Mouse (Mus musculus) ES-E14 (cell line): Measurements from ENCODE around the gene Baz2a. TPM values are rescaled to one million over a fixed set of nuclear protein-coding genes. Genes with fewer than 3 reads are reported as not detected.
"Not testable (repeated sequence)": the region's sequence is repeated elsewhere in the genome, so short reads cannot be mapped to it uniquely, and the experiment has no call there.

Experiments used
- DNase-seq: peaks from one replicate; pipeline ENCODE4 v3.0.0-alpha.2; 2013; ENCODE audit warnings: low read depth, low spot score
- H3K27ac ChIP-seq: 2 replicates; pipeline ENCODE4 v1.5.1; 2012; ENCODE audit warnings: low read depth, mild to moderate bottlenecking, low read length, moderate library complexity, mixed read lengths; ENCODE audit not compliant: poor library complexity, insufficient read depth, severe bottlenecking
- H3K36me3 ChIP-seq: 2 replicates; pipeline ENCODE4 v1.6.1; 2012; ENCODE audit warnings: mild to moderate bottlenecking, low read length, moderate library complexity, mixed read lengths; ENCODE audit not compliant: control insufficient read depth, poor library complexity, insufficient read depth, severe bottlenecking
- H3K4me1 ChIP-seq, 2 experiments: fragments of 150-350 bp in 1 of 2; sonication (generic) in 1 of 2; 2 replicates each; pipeline ENCODE4 v1.6.1; 2012; ENCODE audit warnings: low read length in 2 of 2, mild to moderate bottlenecking in 1 of 2, mixed read lengths in 1 of 2; ENCODE audit not compliant: control insufficient read depth in 2 of 2, insufficient read depth in 2 of 2, poor library complexity in 1 of 2
- H3K4me3 ChIP-seq, 2 experiments: fragments of 150-350 bp in 1 of 2; sonication (generic) in 1 of 2; 2 replicates each; pipeline ENCODE4 v1.5.1; 2012; ENCODE audit warnings: low read length in 2 of 2, low read depth in 1 of 2, mild to moderate bottlenecking in 1 of 2, mixed read lengths in 1 of 2; ENCODE audit not compliant: insufficient read depth in 1 of 2, poor library complexity in 1 of 2, severe bottlenecking in 1 of 2
- H3K9ac ChIP-seq: 2 replicates; pipeline ENCODE4 v1.6.1; 2012; ENCODE audit warnings: low read depth, mild to moderate bottlenecking, low read length, mixed read lengths; ENCODE audit not compliant: poor library complexity, insufficient read depth, severe bottlenecking
- H3K9me3 ChIP-seq: fragments of 150-350 bp; sonication (generic); 2 replicates; pipeline ENCODE4 v1.6.1; 2012; ENCODE audit warnings: low read depth, mild to moderate bottlenecking, low read length; ENCODE audit not compliant: control insufficient read depth, insufficient read depth
- CHD2 ChIP-seq: IDR thresholded peaks from 2 replicates; pipeline ENCODE4 v1.6.1; 2014; ENCODE audit warnings: mild to moderate bottlenecking, low read depth, low read length, inconsistent platforms
- HCFC1 ChIP-seq: IDR thresholded peaks from 2 replicates; pipeline ENCODE4 v1.6.1; 2012; ENCODE audit warnings: low read length, inconsistent platforms, borderline replicate concordance; ENCODE audit not compliant: insufficient read depth
- MAFK ChIP-seq: IDR thresholded peaks from 2 replicates; pipeline ENCODE4 v1.6.1; 2014; ENCODE audit warnings: mild to moderate bottlenecking, low read depth, low read length, inconsistent platforms; ENCODE audit not compliant: insufficient read depth
- ZC3H11A ChIP-seq: IDR thresholded peaks from 2 replicates; pipeline ENCODE4 v1.6.1; 2012; ENCODE audit warnings: low read depth, mild to moderate bottlenecking, inconsistent platforms, low read length, borderline replicate concordance
- ZNF384 ChIP-seq: IDR thresholded peaks from 2 replicates; pipeline ENCODE4 v1.6.1; 2012; ENCODE audit warnings: low read depth, low read length, inconsistent platforms
- in situ Hi-C, 2 experiments: fragments of 600-800 bp; cut with MboI; formaldehyde crosslinking; loops; one replicate each; pipeline ENCODE4 v1.15.1; 2025; ENCODE audit warnings: low sequenced_read_pairs in 2 of 2, inconsistent platforms in 1 of 2; ENCODE audit not compliant: unreplicated experiment in 2 of 2
- total RNA-seq: library from RNA; depleted of rRNA; stranded (reverse); fragments of 300-350 nt; gene quantifications from 2 replicates; pipeline ENCODE4 v1.2.3, GENCODE M21; 2012

Gene Baz2a
- total RNA-seq, 1 experiment: 42.8 TPM

- Histone ChIP-seq H3K9me3 (no peaks in the 10 kb centered on the region), H3K36me3 (peaks cover 4% of the 10 kb centered on the region), H3K9ac (no peak overlapping the region), H3K4me3 (no peak overlapping the region), H3K4me1 (peaks cover 6% of the 10 kb centered on the region in 2 experiments; a peak in 3 of 4 replicates), H3K27ac (no peak overlapping the region)
- no peak for TF ChIP-seq ZNF384
- no peak for TF ChIP-seq MAFK
- no peak for TF ChIP-seq HCFC1
- no peak for TF ChIP-seq CHD2
- no peak for TF ChIP-seq ZC3H11A
- in situ Hi-C loops: no loop called here
- DNase-seq: no peak
These were observed 62.6 kb downstream of the Baz2a start for GRCm38 (mm10) chr10:128153978-128154377.

GRCm38 (mm10) chr10:128165726-128166125 lies 74.3 kb downstream of the Baz2a start:
- H3K9ac ChIP-seq, H3K4me1 ChIP-seq, H3K27ac ChIP-seq, H3K36me3 ChIP-seq, DNase-seq, in situ Hi-C loops, H3K4me3 ChIP-seq, H3K9me3 ChIP-seq: not testable (repeated sequence)

- no peak overlapping the region for H3K9ac ChIP-seq
- peaks cover 2% of the 10 kb centered on the region in 2 experiments; a peak in 3 of 4 replicates for H3K4me1 ChIP-seq
- no peak overlapping the region for H3K27ac ChIP-seq
- no peaks in the 10 kb centered on the region for H3K36me3 ChIP-seq
- in situ Hi-C loops: no loop called here
- no peaks in the 10 kb centered on the region for H3K9me3 ChIP-seq
- no peak for DNase-seq
- no peak overlapping the region for H3K4me3 ChIP-seq
- TF ChIP-seq HCFC1: no peak
- TF ChIP-seq ZC3H11A: no peak
- no peak for TF ChIP-seq ZNF384
- TF ChIP-seq MAFK: no peak
- TF ChIP-seq CHD2: no peak
These were observed 75.7 kb downstream of the Baz2a start for GRCm38 (mm10) chr10:128167091-128167490.

DNA sequence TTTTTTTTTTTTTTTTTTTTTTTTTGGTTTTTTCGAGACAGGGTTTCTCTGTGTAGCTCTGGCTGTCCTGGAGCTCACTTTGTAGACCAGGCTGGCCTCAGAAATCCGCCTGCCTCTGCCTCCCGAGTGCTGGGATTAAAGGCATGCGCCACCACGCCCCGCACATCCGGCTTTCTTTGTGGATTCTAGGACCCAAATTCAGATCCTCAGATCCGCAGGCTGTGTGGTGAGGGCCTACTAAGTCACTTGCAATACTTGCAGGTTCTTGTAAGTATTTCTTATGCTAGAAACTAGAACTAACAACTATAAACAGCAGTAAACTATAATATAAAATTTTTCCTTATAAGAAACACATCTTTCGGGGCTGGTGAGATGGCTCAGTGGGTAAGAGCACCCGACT lies 80.0 kb downstream of the Baz2a start:
- H3K9ac ChIP-seq, DNase-seq, in situ Hi-C loops, H3K36me3 ChIP-seq, H3K4me3 ChIP-seq, H3K9me3 ChIP-seq: not testable (repeated sequence)
- peaks cover 2 to 10% of the 10 kb centered on the region in 2 experiments for H3K4me1 ChIP-seq
- peak overlapping the region; percentile 86; the same call in 1 of the 2 replicates for H3K27ac ChIP-seq

DNA sequence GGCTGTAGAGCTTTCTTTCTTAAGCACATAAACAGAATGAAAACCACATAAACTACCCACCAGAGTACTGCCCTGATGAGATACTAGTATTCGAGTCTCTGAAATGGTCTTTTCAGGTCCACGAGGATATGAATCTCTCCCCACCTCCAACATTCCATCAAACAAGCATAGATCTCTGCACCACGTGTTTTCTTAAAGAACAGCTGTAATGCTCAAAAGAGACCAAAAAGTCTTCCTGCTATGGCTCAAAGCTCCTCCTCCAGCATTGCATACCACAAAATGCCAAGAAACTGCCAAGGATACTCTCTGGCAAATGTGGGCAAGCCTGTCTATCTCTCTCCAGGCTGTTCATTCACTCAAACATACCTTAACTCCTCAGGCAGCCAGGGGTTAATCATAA lies 83.9 kb downstream of the Baz2a start:
- in situ Hi-C loops: no loop called here
- Histone ChIP-seq H3K36me3 (no peaks in the 10 kb centered on the region), H3K4me1 (peaks cover 4 to 12% of the 10 kb centered on the region in 2 experiments), H3K9me3 (no peaks in the 10 kb centered on the region), H3K27ac (peak overlapping the region; percentile 58; the same call in 1 of the 2 replicates), H3K4me3 (peak overlapping the region; percentile 81 to 83), H3K9ac (peak overlapping the region; percentile 81)
- DNase-seq: no peak
- no peak for TF ChIP-seq MAFK
- no peak for TF ChIP-seq ZC3H11A
- no peak for TF ChIP-seq ZNF384
- TF ChIP-seq HCFC1: no peak
- no peak for TF ChIP-seq CHD2
